Mouse (Mus musculus) myocyte (in vitro differentiated cells): ENCODE measurements at regions not wholly inside any gene's neighbourhood (a gene's known extent, or its start where the extent isn't known, plus 50 kb on each side); places are given as distances from the start of the nearest gene placed in this dataset.

ENCODE experiments used
- H3K27me3 ChIP-seq: one replicate; pipeline ENCODE4 v1.6.1; 2011; ENCODE audit not compliant: control insufficient read depth, insufficient read depth, insufficient read length
- H3K36me3 ChIP-seq: one replicate; pipeline ENCODE4 v1.6.1; 2011; ENCODE audit not compliant: control insufficient read depth, insufficient read depth
- H3K4me2 ChIP-seq: one replicate; pipeline ENCODE4 v1.6.1; 2011; ENCODE audit warnings: low read depth, control low read depth
- H3K4me3 ChIP-seq: one replicate; pipeline ENCODE4 v1.5.1; 2011; ENCODE audit warnings: mild to moderate bottlenecking, control low read depth, moderate library complexity
- H3K79me2 ChIP-seq: one replicate; pipeline ENCODE4 v1.6.1; 2011; ENCODE audit not compliant: control insufficient read depth, insufficient read depth
- H3ac ChIP-seq: one replicate; pipeline ENCODE4 v1.6.1; 2011; ENCODE audit not compliant: control insufficient read depth, insufficient read length
- CEBPB ChIP-seq: IDR thresholded peaks from 2 replicates; pipeline ENCODE4 v1.6.1; 2011; ENCODE audit warnings: mild to moderate bottlenecking, moderate library complexity; ENCODE audit not compliant: poor library complexity, insufficient read depth, severe bottlenecking
- E2F4 ChIP-seq: IDR thresholded peaks from one replicate; pipeline ENCODE4 v1.6.1; 2011; ENCODE audit warnings: mild to moderate bottlenecking, control low read depth, moderate library complexity; ENCODE audit not compliant: insufficient read depth
- MAX ChIP-seq: IDR thresholded peaks from one replicate; pipeline ENCODE4 v1.6.1; 2011; ENCODE audit warnings: low read depth, mild to moderate bottlenecking, control low read depth
- MYOD1 ChIP-seq, 3 experiments: IDR thresholded peaks; one replicate each; pipeline ENCODE4 v1.6.1; 2011; ENCODE audit warnings: control low read depth in 2 of 3, low read depth in 2 of 3, mild to moderate bottlenecking in 2 of 3, moderate library complexity in 1 of 3; ENCODE audit not compliant: insufficient read length in 2 of 3, control insufficient read depth in 1 of 3
- MYOG ChIP-seq, 3 experiments: IDR thresholded peaks; one replicate each; pipeline ENCODE4 v1.6.1; 2011; ENCODE audit warnings: control low read depth in 2 of 3, low read depth in 2 of 3, mild to moderate bottlenecking in 2 of 3; ENCODE audit not compliant: insufficient read length in 2 of 3, control insufficient read depth in 1 of 3, insufficient read depth in 1 of 3
- POLR2A ChIP-seq: IDR thresholded peaks from one replicate; pipeline ENCODE4 v1.6.1; 2011; ENCODE audit warnings: low read depth, mild to moderate bottlenecking, control low read depth, moderate library complexity; ENCODE audit not compliant: insufficient read length
- POLR2AphosphoS2 ChIP-seq: IDR thresholded peaks from one replicate; pipeline ENCODE4 v1.6.1; 2011; ENCODE audit warnings: low read depth, control low read depth; ENCODE audit not compliant: insufficient read length
- REST ChIP-seq: IDR thresholded peaks from one replicate; pipeline ENCODE4 v1.6.1; 2011; ENCODE audit warnings: mild to moderate bottlenecking, control low read depth, moderate library complexity; ENCODE audit not compliant: insufficient read depth, insufficient read length
- SRF ChIP-seq: IDR thresholded peaks from one replicate; pipeline ENCODE4 v1.6.1; 2011; ENCODE audit warnings: low read depth; ENCODE audit not compliant: control insufficient read depth, insufficient read length
- TCF12 ChIP-seq: IDR thresholded peaks from one replicate; pipeline ENCODE4 v1.6.1; 2011; ENCODE audit warnings: mild to moderate bottlenecking, control low read depth; ENCODE audit not compliant: poor library complexity, insufficient read depth, severe bottlenecking
- TCF3 ChIP-seq: IDR thresholded peaks from one replicate; pipeline ENCODE4 v1.6.1; 2011; ENCODE audit warnings: low read depth, control low read depth; ENCODE audit not compliant: insufficient read length
- USF1 ChIP-seq: IDR thresholded peaks from one replicate; pipeline ENCODE4 v1.6.1; 2011; ENCODE audit warnings: low read depth, mild to moderate bottlenecking, control low read depth, moderate library complexity

GRCm38 (mm10) chr10:29852516-29852915 is 316.8 kb upstream of the Rspo3 start:
- Histone ChIP-seq H3K4me3 (no peak overlapping the region), H3ac (no peak overlapping the region), H3K27me3 (no peaks in the 10 kb centered on the region), H3K79me2 (no peaks in the 10 kb centered on the region), H3K4me2 (no peak overlapping the region), H3K36me3 (no peaks in the 10 kb centered on the region)
- no peak for TF ChIP-seq POLR2A
- TF ChIP-seq MYOG (IDR thresholded peaks at IDR 0.05; ENCODE audit: control insufficient read depth in 1 of 3, insufficient read depth in 1 of 3, insufficient read length in 2 of 3, low read depth in 2 of 3): no peak
- TF ChIP-seq TCF3: no peak
- TF ChIP-seq MYOD1 (IDR thresholded peaks at IDR 0.05; ENCODE audit: control insufficient read depth in 1 of 3, insufficient read length in 2 of 3, low read depth in 2 of 3): no peak
- TF ChIP-seq SRF: no peak
- TF ChIP-seq CEBPB: no peak
- TF ChIP-seq USF1: no peak
- no peak for TF ChIP-seq POLR2AphosphoS2
- no peak for TF ChIP-seq E2F4
- no peak for TF ChIP-seq TCF12
- no peak for TF ChIP-seq REST
- TF ChIP-seq MAX: no peak

DNA sequence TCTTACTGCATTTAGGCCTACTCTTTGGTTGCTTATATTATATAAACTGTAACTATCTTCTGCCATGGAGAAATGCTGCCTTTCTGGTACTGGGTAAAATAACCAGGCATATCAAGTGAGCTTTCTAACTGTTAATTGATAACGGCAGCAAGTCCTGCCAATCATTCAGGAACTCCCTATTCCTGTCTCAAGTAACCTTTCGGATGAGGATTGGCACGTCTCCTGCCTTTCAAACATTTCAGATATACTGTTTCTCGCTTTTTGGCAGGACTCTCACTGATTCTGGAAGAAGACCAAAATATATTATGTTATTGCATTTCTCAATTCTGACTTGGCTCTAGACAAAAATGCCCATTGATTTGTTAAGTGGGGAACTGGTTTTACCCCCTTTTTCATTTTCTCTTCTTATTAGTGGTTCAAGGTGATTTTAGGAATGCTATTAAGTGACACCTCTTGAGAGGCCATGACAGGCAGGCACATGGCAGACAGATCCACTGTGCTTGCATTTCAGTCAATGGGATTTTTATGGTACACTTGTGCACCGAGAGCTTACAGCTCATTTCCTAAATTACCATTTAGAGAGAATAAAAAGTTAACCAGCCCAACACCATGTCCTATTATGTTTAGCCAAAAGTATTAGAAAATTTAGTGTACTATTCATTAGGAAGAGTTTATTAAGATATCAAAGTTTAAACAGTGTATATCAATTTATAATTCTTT is 289.4 kb upstream of the Rspo3 start:
- Histone ChIP-seq H3K27me3 (no peaks in the 10 kb centered on the region), H3K79me2 (no peaks in the 10 kb centered on the region), H3K4me2 (no peak overlapping the region), H3K36me3 (no peaks in the 10 kb centered on the region), H3ac (no peak overlapping the region), H3K4me3 (no peak overlapping the region)
- TF ChIP-seq REST (no peak), MYOG (IDR thresholded peaks at IDR 0.05; ENCODE audit: control insufficient read depth in 1 of 3, insufficient read depth in 1 of 3, insufficient read length in 2 of 3, low read depth in 2 of 3) (no peak), TCF12 (no peak), TCF3 (no peak), CEBPB (no peak), POLR2A (no peak), E2F4 (no peak), USF1 (no peak), SRF (no peak)

DNA sequence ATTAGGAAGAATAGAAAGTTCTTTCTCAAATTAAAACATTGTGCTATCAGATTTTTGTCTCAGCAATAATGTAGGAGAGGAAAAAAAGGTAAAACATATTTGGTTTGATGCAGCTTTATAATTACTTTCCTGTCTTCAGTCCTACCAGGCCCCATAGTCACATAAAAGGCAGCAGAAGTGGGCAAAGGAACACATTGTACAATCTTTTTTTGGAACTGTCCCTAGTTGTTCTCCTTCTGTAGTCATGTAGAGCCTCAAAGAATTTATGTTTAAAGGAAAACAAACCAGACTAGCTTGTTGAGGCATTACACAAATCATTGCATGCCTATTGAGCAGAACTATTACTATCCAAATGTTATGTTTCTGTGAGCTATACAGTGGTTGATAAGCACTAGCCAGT is 288.7 kb upstream of the Rspo3 start:
- H3K36me3 ChIP-seq: no peaks in the 10 kb centered on the region
- no peaks in the 10 kb centered on the region for H3K79me2 ChIP-seq
- no peak overlapping the region for H3ac ChIP-seq
- TF ChIP-seq MYOG (IDR thresholded peaks at IDR 0.05; ENCODE audit: control insufficient read depth in 1 of 3, insufficient read depth in 1 of 3, insufficient read length in 2 of 3, low read depth in 2 of 3) (no peak), POLR2AphosphoS2 (no peak), SRF (no peak), POLR2A (no peak), CEBPB (no peak), TCF12 (no peak), MYOD1 (IDR thresholded peaks at IDR 0.05; ENCODE audit: control insufficient read depth in 1 of 3, insufficient read length in 2 of 3, low read depth in 2 of 3) (no peak), E2F4 (no peak), TCF3 (no peak), MAX (no peak), USF1 (no peak), REST (no peak)
- no peak overlapping the region for H3K4me3 ChIP-seq
- no peak overlapping the region for H3K4me2 ChIP-seq
- no peaks in the 10 kb centered on the region for H3K27me3 ChIP-seq

GRCm38 (mm10) chr10:29823177-29823576 is 287.5 kb upstream of the Rspo3 start:
- no peak overlapping the region for H3K4me3 ChIP-seq
- TF ChIP-seq TCF3 (no peak), MYOG (IDR thresholded peaks at IDR 0.05; ENCODE audit: control insufficient read depth in 1 of 3, insufficient read depth in 1 of 3, insufficient read length in 2 of 3, low read depth in 2 of 3) (no peak)
- H3ac ChIP-seq: no peak overlapping the region
- H3K4me2 ChIP-seq: no peak overlapping the region
- no peaks in the 10 kb centered on the region for H3K79me2 ChIP-seq
- H3K36me3 ChIP-seq: no peaks in the 10 kb centered on the region
- H3K27me3 ChIP-seq: no peaks in the 10 kb centered on the region

- H3K27me3 ChIP-seq: no peaks in the 10 kb centered on the region
- no peak overlapping the region for H3K4me2 ChIP-seq
- TF ChIP-seq POLR2A (no peak), USF1 (peak; percentile 38), CEBPB (no peak)
- no peaks in the 10 kb centered on the region for H3K79me2 ChIP-seq
- no peaks in the 10 kb centered on the region for H3K36me3 ChIP-seq
- H3ac ChIP-seq: no peak overlapping the region
- no peak overlapping the region for H3K4me3 ChIP-seq
Observed at GRCm38 (mm10) chr10:29803915-29804545, 268.4 kb upstream of the Rspo3 start.
